Mouse (Mus musculus): ENCODE measurements at regions not wholly inside any gene's neighbourhood (a gene's known extent, or its start where the extent isn't known, plus 50 kb on each side); places are given as distances from the start of the nearest gene placed in this dataset.

- no peak for DNase-seq
- intact Hi-C loops (cut with DNase I) = no loop called here
Measured at GRCm38 (mm10) chr11:19849347-19849811, 74.8 kb upstream of the Spred2 start.

DNA sequence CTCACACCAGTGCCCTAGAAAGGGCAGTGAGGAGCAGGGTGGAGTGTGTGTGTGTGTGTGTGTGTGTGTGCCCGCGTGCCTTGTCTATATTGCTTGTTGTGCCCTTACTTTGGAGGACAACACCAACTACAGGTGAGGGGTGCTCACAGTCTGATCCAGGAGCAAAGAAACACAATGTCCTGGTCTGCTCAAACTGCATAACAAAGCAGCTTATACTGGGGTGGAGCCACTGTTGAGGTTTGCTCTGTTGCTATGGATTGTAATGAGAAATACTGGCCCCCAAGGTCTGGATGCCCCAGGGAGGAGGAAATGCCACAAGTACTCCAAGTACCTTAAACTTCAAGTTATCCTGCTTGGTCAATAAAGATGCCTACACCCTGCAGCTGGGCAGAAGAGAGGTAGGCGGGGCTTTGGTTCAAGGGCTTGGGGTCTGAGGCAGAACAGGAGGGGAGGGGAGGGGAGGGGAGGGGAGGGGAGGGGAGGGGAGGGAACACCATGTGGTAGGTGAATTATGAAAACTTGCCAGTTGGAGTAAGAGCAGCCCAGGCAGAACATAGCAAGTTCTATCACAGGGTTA lies 74.2 kb upstream of the Spred2 start:
- intact Hi-C loops (cut with DNase I) = no loop called here
- DNase-seq = no peak

DNA sequence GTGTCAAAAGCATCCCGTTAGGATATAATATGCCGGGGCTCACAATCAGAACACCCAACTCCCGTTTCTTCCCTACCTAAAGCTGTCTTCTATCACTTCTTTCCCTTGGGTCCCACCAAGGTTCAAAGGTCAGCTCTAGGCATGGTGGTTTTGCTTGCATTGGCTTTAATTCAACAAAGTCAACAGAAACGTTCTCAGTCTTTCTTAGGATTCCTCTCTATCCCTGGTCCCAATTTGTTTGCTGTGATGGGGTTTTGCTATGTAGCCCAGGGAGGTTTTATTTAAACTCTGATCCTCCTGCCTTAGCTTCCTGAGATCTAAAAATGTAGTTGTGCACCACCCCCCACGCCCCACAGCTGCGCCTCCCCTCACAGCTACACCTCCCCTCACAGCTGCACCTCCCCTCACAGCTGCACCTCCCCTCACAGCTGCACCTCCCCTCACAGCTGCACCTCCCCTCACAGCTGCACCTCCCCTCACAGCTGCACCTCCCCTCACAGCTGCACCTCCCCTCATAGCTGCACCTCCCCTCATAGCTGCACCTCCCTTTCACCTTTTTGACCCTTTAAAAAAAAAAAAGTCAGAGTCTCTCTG lies 73.1 kb upstream of the Spred2 start:
- intact Hi-C loops (cut with DNase I) = no loop called here
- no peak for DNase-seq

DNA sequence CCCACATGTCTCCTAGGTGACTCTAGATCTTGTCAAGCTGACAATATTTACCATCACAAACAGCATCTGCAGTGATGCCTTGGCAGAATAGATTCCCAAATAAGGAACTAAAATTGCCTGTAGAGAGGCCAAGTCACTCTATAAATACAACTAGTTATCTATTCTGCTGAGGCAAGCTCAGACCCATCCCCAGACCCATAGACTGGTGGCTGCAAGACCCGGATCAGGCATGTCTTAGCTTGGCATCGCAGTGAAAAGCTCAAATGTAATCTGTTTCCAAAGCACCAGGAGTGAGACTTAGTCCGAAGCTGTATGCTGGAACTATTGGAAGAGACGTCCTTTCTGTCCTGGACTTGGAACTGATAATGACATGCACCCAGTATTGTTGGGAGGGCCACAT lies 62.6 kb upstream of the Spred2 start:
- DNase-seq = no peak
- intact Hi-C loops (cut with DNase I) = no loop called here

DNA sequence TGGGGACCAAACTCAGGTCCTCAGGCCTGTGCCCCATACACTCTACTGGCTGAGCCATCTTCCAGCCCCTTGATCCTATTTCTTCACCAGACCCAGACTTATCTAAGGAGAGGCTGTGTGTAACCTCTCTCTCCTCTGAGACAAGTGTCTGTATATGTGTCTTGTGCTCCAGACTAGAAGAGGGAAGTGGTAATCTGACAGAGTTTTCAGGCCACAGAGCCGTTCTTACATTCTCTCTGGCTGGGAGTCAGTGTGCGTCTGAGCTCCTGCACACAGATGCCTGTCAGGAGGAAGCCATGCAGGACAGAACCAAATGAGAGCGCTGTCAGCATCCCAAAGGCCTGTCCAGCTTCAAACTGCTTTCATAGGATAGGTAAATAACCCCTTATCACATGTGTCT lies 60.8 kb upstream of the Spred2 start:
- DNase-seq = no peak
- intact Hi-C loops (cut with DNase I) = no loop called here

GRCm38 (mm10) chr11:19866262-19866661 lies 57.9 kb upstream of the Spred2 start:
- intact Hi-C loops (cut with DNase I) = no loop called here
- no peak for DNase-seq

- DNase-seq = no peak
- intact Hi-C loops (cut with DNase I) = no loop called here
Measured at GRCm38 (mm10) chr11:19869671-19870070, 54.5 kb upstream of the Spred2 start.

DNA sequence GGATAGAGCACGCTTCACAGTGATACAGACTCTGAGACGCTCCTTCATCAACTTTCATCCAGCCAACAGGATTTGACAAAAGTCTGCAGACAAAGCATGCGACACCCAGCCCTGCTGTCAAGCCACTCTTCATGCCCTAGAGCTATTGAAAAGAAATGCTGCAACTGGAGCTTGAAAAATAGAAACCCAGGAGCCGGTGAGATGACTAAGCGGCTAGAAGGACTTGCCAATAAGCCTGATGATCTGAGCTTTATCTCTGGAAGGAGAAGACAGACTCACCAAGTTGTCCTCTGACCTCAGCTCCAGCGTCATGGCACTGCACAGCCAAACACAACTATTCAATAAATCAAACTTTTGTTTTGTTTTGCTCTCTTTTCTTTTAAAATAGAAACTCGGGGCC lies 54.0 kb upstream of the Spred2 start:
- DNase-seq = no peak
- intact Hi-C loops (cut with DNase I) = no loop called here

DNA sequence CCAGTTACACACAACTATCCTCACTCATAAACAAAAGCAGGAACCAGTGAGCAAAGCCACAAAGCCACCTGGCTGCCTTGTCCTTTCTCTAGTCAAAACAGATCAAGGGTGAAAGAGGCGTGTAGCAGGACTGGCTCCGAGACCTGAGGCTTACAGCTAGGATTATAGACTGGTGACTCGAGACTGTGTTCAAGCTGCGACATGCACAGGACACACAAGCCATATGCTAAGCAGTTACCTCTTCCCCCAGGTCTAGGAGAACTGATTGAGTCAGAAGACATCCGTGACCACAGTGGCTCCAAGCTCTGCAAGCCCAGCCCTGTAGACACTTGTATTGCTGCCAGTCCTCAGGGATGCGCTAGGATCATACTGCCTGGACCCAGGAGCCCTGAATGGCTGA lies 50.4 kb upstream of the Spred2 start:
- no peak for DNase-seq
- intact Hi-C loops (cut with DNase I) = no loop called here

Measured in left cerebral cortex, postnatal 4 days (tissue).